Mouse (Mus musculus) Patski (cell line): ENCODE results near the gene Tnfrsf9. TPM values are rescaled to one million over a fixed set of nuclear protein-coding genes. Genes with fewer than 3 reads are reported as not detected.
"Not testable (repeated sequence)": the region's sequence is repeated elsewhere in the genome, so short reads cannot be mapped to it uniquely, and the experiment has no call there.

Source experiments
- ATAC-seq: fragments of 100-300 bp; one replicate; pipeline ENCODE4 v1.8.0; 2021
- CTCF ChIA-PET: fragments of 350-600 bp; sonication (Branson Sonifier 250); formaldehyde crosslinking; loops from one replicate; lab custom pipeline; 2022; ENCODE audit warnings: inconsistent platforms; lab: Charles Lee
- POLR2A ChIA-PET: fragments of 350-600 bp; sonication (Branson Sonifier 250); formaldehyde crosslinking; loops from one replicate; lab custom pipeline; 2022; ENCODE audit warnings: antibody characterized with exemption, inconsistent platforms; lab: Charles Lee
- DNase-seq: peaks from one replicate; pipeline ENCODE4 v3.0.0-alpha.2; 2011; ENCODE audit warnings: low read depth, low spot score
- H3K27me3 ChIP-seq: fragments of 371-371 bp; one replicate; pipeline ENCODE4 v1.5.1; 2021
- CTCF ChIP-seq: fragments of 100-300 bp; IDR thresholded peaks from one replicate; pipeline ENCODE4 v1.5.1; 2021
- in situ Hi-C: fragments of 300-500 bp; cut with MboI; formaldehyde crosslinking; loops from 3 replicates; pipeline ENCODE4 v1.11.1; 2018; ENCODE audit warnings: low pct_unique_long_range_greater_than_20kb, mixed read lengths
- polyA plus RNA-seq: library from polyadenylated mRNA; unstranded; gene quantifications from one replicate; pipeline ENCODE4 v1.2.3, GENCODE M21; 2021

Tnfrsf9 gene
- polyA plus RNA-seq, 1 experiment from 2014 or later: 2.1 TPM

GRCm38 (mm10) chr4:150872139-150872651, 42.2 kb upstream of the Tnfrsf9 start:
- no peak for DNase-seq
- POLR2A ChIA-PET: interaction anchor here (1.0 to 8.3 kb wide), 4 partner anchors 9 to 30 kb away, joined by 3 to 105 read pairs (median 3); no protein-coding TSS in a partner anchor
- in situ Hi-C loops: no loop called here
- no peaks in the 10 kb centered on the region for H3K27me3 ChIP-seq
- ATAC-seq: no peak
- TF ChIP-seq CTCF: no peak
- CTCF ChIA-PET: interaction anchor here (1.8 kb wide), 1 partner anchor 26 kb away, joined by 4 read pairs; no protein-coding TSS in a partner anchor

- ChIA-PET POLR2A (interaction anchor here (1.2 to 8.3 kb wide), 3 partner anchors 15 to 29 kb away, joined by 3 to 105 read pairs (median 3); no protein-coding TSS in a partner anchor), CTCF (interaction anchor here (1.8 kb wide), 1 partner anchor 26 kb away, joined by 4 read pairs; no protein-coding TSS in a partner anchor)
- DNase-seq (no peak), ATAC-seq (no peak)
- no peaks in the 10 kb centered on the region for H3K27me3 ChIP-seq
- in situ Hi-C loops: no loop called here
- no peak for TF ChIP-seq CTCF
Measured at GRCm38 (mm10) chr4:150872681-150873080, 41.7 kb upstream of the Tnfrsf9 start.

GRCm38 (mm10) chr4:150874416-150874815, 39.9 kb upstream of the Tnfrsf9 start:
- in situ Hi-C loops, CTCF ChIA-PET, H3K27me3 ChIP-seq, ATAC-seq, DNase-seq: not testable (repeated sequence)
- POLR2A ChIA-PET: interaction anchor here (0.8 kb wide), 1 partner anchor 67 kb away, joined by 5 read pairs; no protein-coding TSS in a partner anchor

- in situ Hi-C loops: no loop called here
- CTCF ChIA-PET: no interaction called here
- DNase-seq (no peak), ATAC-seq (no peak)
- POLR2A ChIA-PET: interaction anchor here (0.8 kb wide), 1 partner anchor 68 kb away, joined by 5 read pairs; no protein-coding TSS in a partner anchor
- no peak for TF ChIP-seq CTCF
- no peaks in the 10 kb centered on the region for H3K27me3 ChIP-seq
Measured at GRCm38 (mm10) chr4:150875393-150875792, 39.0 kb upstream of the Tnfrsf9 start.

GRCm38 (mm10) chr4:150879631-150880030, 34.7 kb upstream of the Tnfrsf9 start:
- TF ChIP-seq CTCF: no peak
- POLR2A ChIA-PET: no interaction called here
- no peak for ATAC-seq
- CTCF ChIA-PET: no interaction called here
- no peak for DNase-seq
- in situ Hi-C loops: no loop called here
- no peaks in the 10 kb centered on the region for H3K27me3 ChIP-seq

GRCm38 (mm10) chr4:150880364-150880763, 34.0 kb upstream of the Tnfrsf9 start:
- in situ Hi-C loops: no loop called here
- no peak for TF ChIP-seq CTCF
- ATAC-seq (no peak), DNase-seq (no peak)
- POLR2A ChIA-PET: no interaction called here
- H3K27me3 ChIP-seq: no peaks in the 10 kb centered on the region
- CTCF ChIA-PET: no interaction called here

GRCm38 (mm10) chr4:150882632-150883031, 31.7 kb upstream of the Tnfrsf9 start:
- no peaks in the 10 kb centered on the region for H3K27me3 ChIP-seq
- DNase-seq: no peak
- CTCF ChIA-PET: no interaction called here
- POLR2A ChIA-PET: no interaction called here
- no peak for ATAC-seq
- no peak for TF ChIP-seq CTCF
- in situ Hi-C loops: no loop called here

- no peak for TF ChIP-seq CTCF
- in situ Hi-C loops: no loop called here
- CTCF ChIA-PET: interaction anchor here (1.3 kb wide), 1 partner anchor 10 kb away, joined by 5 read pairs; no protein-coding TSS in a partner anchor
- ATAC-seq: no peak
- H3K27me3 ChIP-seq: no peaks in the 10 kb centered on the region
- POLR2A ChIA-PET: no interaction called here
- DNase-seq: no peak
Measured at GRCm38 (mm10) chr4:150887903-150888302, 26.5 kb upstream of the Tnfrsf9 start.

GRCm38 (mm10) chr4:150888492-150888891, 25.9 kb upstream of the Tnfrsf9 start:
- no peak for TF ChIP-seq CTCF
- ATAC-seq: no peak
- in situ Hi-C loops: no loop called here
- no peak for DNase-seq
- POLR2A ChIA-PET: no interaction called here
- CTCF ChIA-PET: no interaction called here
- H3K27me3 ChIP-seq: no peaks in the 10 kb centered on the region

GRCm38 (mm10) chr4:150889273-150889954, 24.9 kb upstream of the Tnfrsf9 start:
- no peaks in the 10 kb centered on the region for H3K27me3 ChIP-seq
- no peak for DNase-seq
- in situ Hi-C loops: no loop called here
- no peak for TF ChIP-seq CTCF
- ATAC-seq: no peak
- POLR2A ChIA-PET: no interaction called here
- CTCF ChIA-PET: no interaction called here

GRCm38 (mm10) chr4:150889955-150890315, 24.4 kb upstream of the Tnfrsf9 start:
- POLR2A ChIA-PET: no interaction called here
- TF ChIP-seq CTCF: no peak
- H3K27me3 ChIP-seq: no peaks in the 10 kb centered on the region
- no peak for ATAC-seq
- CTCF ChIA-PET: no interaction called here
- no peak for DNase-seq
- in situ Hi-C loops: no loop called here
